Mouse (Mus musculus) embryonic fibroblast, embryonic 13.5 days (primary cell): ENCODE measurements at regions not wholly inside any gene's neighbourhood (a gene's known extent, or its start where the extent isn't known, plus 50 kb on each side); places are given as distances from the start of the nearest gene placed in this dataset.

ENCODE experiments used
- CTCF ChIP-seq: IDR thresholded peaks from 2 replicates; pipeline ENCODE4 v1.5.1; 2011; ENCODE audit warnings: mild to moderate bottlenecking, control low read depth, low read length, moderate library complexity, borderline replicate concordance; ENCODE audit not compliant: insufficient read depth
- POLR2A ChIP-seq: IDR thresholded peaks from 2 replicates; pipeline ENCODE4 v1.6.1; 2011; ENCODE audit warnings: low read depth, mild to moderate bottlenecking, control low read depth, low read length, moderate library complexity

GRCm38 (mm10) chr2:146571036-146571435 lies 58.9 kb upstream of the Ralgapa2 start:
- TF ChIP-seq CTCF, result no peak
- TF ChIP-seq POLR2A, result no peak
